Mouse (Mus musculus) liver, postnatal 0 days (tissue): Measurements from ENCODE around the gene Gtsf1.

ENCODE experiments used
- CTCF ChIP-seq: sonication (generic); IDR thresholded peaks from 2 replicates; pipeline ENCODE4 v1.5.1; 2016; ENCODE audit warnings: antibody characterized with exemption, low read depth
- EP300 ChIP-seq: IDR thresholded peaks from 2 replicates; pipeline ENCODE4 v1.6.1; 2016; ENCODE audit warnings: antibody characterized with exemption, low read depth, mild to moderate bottlenecking

DNA sequence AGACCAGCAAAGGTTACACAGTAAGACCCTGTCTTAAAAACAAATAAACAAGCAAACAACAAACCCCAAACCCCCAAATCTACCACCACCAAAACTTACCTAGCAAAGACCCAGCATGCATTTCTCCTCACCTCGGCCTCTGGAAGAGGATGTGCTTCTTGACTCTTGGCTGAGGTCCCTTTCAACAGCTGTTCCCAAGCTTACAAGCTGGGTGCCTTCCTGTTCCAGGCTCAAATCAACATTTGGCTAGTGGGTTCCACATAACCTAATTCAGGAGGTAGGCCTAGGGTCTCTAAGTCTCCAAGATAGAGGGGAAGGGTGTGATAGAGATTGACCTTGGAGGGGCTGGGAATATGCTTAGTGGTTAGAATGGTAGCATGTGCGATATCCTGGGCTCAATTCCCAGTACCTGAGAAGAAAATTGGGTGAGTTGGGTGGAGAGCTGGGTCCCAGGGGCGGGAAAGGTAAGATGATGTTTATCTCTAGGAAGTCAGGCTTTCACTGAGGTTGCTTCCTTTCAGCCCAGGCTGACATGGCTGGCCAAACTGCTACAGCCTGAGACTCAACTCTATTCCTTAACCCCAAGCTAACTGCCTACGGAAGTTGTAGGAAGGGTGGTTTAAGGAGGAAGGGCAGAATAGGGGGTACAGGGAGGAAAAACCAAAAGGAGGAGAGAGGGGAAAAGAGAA lies 55.0 kb downstream of the Gtsf1 start:
- TF ChIP-seq CTCF (no peak), EP300 (no peak)
